Mouse (Mus musculus): ENCODE measurements around the gene Maip1. TPM values are rescaled to one million over a fixed set of nuclear protein-coding genes. Genes with fewer than 3 reads are reported as not detected.
A peak's percentile ranks its signal among the peaks of the same experiment; 100 is the strongest.

Gene Maip1
- 1 to 10 TPM; 7.0 to 8.2 TPM for total RNA-seq (2021)
- long read RNA-seq, experiment 1, transcript Maip1-201 (5 exons, 3,540 nt): major isoform, 19 of 20 reads
- long read RNA-seq, experiment 1, partial matches to known transcripts: 0 of 20 reads
- long read RNA-seq, experiment 1, other reads (novel, unspliced or antisense): 1 of 20 reads
- long read RNA-seq, experiment 2, transcript Maip1-201 (5 exons, 3,540 nt): major isoform, 20 of 23 reads
- long read RNA-seq, experiment 2, partial matches to known transcripts: 0 of 23 reads
- long read RNA-seq, experiment 2, other reads (novel, unspliced or antisense): 3 of 23 reads

- peak; percentile 71 for DNase-seq
Measured at GRCm38 (mm10) chr1:57406187-57407151, at the start of gene Maip1, which contains the start of gene Tyw5. Gene Maip1, plus strand, starts transcription at chr1:57406328. Gene Tyw5, minus strand, starts transcription at chr1:57407101.

- no peak for DNase-seq
Measured at GRCm38 (mm10) chr1:57358546-57358945, 47.6 kb upstream of the Maip1 start.

DNA sequence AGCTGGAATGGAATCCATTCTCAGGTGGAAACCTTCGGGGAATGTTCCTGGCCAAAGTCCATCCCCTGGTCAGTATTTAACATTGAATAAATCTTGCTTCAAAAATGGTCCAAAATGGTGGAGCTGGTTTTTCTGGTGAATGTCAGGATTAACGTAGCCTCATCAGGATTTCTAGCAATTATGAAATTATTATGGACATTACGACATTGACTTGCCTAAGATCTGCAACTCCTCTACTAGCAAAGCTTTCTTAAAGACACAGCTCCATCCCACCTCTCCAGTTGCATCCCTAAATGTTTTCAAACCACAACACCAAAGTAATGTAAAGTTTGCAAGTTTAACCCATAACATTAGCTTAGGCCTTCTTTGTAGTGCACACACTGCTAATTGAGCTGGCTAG lies 38.7 kb upstream of the Maip1 start:
- no peak for DNase-seq

GRCm38 (mm10) chr1:57369111-57369510 lies 37.0 kb upstream of the Maip1 start:
- no peak for DNase-seq

- no peak for DNase-seq
Measured at GRCm38 (mm10) chr1:57370451-57370850, 35.7 kb upstream of the Maip1 start.

GRCm38 (mm10) chr1:57375276-57375675 lies 30.9 kb upstream of the Maip1 start:
- no peak for DNase-seq

- DNase-seq: no peak
Measured at GRCm38 (mm10) chr1:57376806-57377205, 29.3 kb upstream of the Maip1 start.

- peak; percentile 93 for DNase-seq
Measured at GRCm38 (mm10) chr1:57377376-57378341, 28.5 kb upstream of the Maip1 start, which contains the start of gene 1700066M21Rik. Gene 1700066M21Rik, plus strand, starts transcription at chr1:57377620.

- DNase-seq: no peak
Measured at GRCm38 (mm10) chr1:57386519-57386918, 19.6 kb upstream of the Maip1 start.

DNA sequence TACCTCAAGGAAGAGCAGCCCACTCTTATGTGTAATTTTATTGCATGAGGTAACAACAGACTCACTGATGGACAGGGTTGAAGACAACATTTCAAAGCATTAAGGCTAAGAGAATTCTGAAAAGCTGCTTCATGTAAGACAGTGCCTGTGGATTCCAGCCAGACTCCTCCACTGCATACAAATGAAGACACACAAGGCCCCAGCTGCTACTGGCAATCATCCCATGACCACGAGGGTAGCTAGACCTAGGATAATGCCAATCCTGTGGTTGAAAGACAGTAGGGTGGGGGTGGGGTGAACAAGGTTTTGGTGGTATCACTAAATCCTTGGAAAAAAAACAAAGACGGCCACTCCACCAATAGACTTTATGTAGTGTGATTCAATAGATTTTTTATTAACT lies 18.3 kb upstream of the Maip1 start:
- DNase-seq: no peak

- no peak for DNase-seq
Measured at GRCm38 (mm10) chr1:57388402-57389155, 17.5 kb upstream of the Maip1 start.

DNA sequence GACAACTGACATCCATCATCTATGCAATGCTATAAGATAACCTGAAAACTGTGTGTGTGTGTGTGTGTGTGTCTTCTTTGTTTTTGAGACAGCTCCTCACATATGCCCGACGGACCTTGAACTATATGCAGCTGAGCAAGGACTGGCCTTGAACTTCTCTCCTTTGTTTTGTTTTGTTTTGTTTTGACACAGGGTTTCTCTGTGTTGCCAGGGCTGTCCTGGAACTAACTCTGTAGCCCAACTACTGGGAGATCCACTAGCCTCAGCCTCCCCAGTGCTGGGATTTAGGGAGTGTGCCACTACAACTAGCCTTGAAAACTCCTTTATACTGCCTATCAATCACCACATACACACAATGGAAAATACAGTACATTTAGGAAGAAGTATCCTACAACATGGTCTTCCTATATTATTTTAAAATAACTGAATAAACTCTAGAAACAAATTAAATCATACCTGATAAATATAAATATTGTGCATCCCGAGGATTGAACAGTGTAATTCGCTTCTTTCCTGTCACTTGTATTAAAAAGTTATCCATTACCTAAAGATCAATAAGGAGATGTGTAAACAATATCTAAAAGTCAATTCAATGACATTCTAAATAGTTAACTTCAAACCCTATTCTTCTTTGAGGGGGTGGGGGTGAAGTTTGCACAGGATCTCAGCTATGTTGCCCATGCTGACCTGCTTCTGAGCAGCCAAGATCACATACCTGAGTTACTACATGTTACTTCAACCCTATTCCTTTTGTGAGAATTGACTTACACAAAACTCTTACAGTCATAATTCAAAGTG lies 14.9 kb upstream of the Maip1 start:
- no peak for DNase-seq

DNA sequence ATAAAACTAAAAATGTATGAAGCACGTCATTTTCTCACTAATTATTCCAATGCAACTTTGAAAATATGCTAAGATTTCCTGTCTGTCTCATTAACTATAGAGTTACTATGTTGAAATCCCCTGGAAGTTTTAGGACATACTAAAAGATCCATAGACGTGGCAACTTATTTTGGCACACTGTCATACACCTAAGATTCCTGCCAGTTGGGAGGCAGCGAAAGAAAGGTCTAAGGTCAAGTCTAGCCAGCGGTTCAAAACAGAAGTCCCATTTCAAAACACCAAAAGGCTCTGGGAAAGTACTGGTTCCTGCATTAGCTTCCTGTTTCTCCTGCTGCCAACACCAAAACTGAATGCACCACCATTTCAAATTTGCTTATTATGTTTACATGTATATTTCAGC lies 13.7 kb upstream of the Maip1 start:
- DNase-seq: no peak

- no peak for DNase-seq
Measured at GRCm38 (mm10) chr1:57394051-57394450, 12.1 kb upstream of the Maip1 start.

- no peak for DNase-seq
Measured at GRCm38 (mm10) chr1:57400321-57400720, 5.8 kb upstream of the Maip1 start.

GRCm38 (mm10) chr1:57400877-57401276 lies 5.3 kb upstream of the Maip1 start:
- DNase-seq: no peak

- no peak for DNase-seq
Measured at GRCm38 (mm10) chr1:57402116-57402515, 4.0 kb upstream of the Maip1 start.

DNA sequence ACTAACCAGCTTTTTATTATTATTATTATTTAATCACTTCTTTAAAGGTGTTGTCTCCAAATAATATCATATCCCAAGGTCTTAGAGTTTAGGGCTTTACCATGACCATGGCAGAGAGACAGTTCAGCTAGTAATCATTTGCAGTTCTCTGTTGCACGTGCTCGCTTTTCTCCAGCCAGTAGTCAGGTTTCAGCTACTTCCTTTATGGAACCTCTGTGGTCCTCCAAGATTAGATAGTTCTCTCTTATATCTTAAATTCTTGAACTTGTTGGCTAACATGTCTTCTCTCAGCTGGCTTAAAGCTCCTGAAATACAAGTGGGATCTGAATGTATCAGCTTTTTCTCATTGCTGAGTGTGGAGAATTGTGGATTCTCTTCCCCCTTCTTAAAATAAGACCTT lies 2.9 kb downstream of the Maip1 start:
- no peak for DNase-seq

DNA sequence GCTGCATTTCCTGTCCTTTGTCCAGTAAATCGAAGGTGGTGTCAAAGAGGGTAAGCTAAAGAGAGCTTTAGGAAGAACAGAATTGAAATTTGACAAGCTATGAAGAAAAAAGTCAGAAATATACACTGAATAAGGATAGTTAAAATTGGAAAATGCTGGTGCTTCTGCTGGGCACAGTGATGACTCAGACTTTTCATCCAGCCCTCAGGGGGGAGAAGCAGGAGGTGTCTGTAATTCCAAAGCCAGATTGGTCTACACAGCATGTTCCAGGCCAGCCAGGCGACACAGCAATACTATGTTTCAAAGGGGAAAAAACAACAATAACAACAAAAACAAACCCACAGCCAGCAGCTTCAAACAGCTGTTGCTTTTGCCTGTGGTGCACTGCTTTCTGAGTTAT lies 7.3 kb downstream of the Maip1 start:
- DNase-seq: no peak

DNA sequence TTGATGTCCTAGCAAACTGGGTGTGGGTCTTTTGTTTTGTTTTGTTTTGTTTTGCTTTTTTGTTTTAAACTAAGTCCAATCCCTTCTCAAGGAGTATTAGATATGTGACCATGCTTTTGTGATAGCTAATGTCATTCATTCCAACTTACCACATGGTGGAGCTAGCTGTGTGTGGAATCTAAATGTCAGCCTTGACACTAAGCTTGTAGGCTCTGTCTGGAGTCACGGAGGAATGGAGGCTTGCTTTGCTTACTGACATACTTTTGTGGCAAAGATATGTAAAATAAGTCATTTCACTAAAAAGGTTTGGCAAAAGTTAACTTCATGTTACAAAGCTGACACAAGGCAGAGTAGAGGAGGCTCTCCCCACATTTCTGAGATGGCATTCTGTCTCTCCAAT lies 17.6 kb downstream of the Maip1 start:
- no peak for DNase-seq
